15 mouse cellular contexts compared by ENCODE assay signal in genomic region chr12:31984664-31985063, GRCm38 (mm10). TPM values are rescaled to one million over a fixed set of nuclear protein-coding genes. Genes with fewer than 3 reads are reported as not detected.
DNase-seq lines count a peak whose midpoint lies in the region; ATAC-seq and TF ChIP-seq lines count a peak whose summit lies in the region.
"Had no signal": no experiment of that assay in that cellular context is flagged by ENCODE, and none has a peak within 500 bp of the region (broad histone marks: within the 10 kb centered on the region; RNA-seq: fewer than 3 reads in every experiment).

No protein-coding gene starts in this region.

- H3K4me1 ChIP-seq in hindbrain, embryonic 15.5 days (replicated peaks), result peaks cover 14% of the 10 kb centered on the region; the same call in 1 of the 2 replicates
- H3K4me1 ChIP-seq in hindbrain, embryonic 16.5 days (ENCODE audit: control insufficient read depth, insufficient read depth, low read depth, low read length), result peaks cover 3% of the 10 kb centered on the region
- peaks cover 21% of the 10 kb centered on the region for H3K4me1 ChIP-seq in forebrain, postnatal 0 days (ENCODE audit: insufficient read depth)
- peaks cover 9% of the 10 kb centered on the region; the same call in 1 of the 2 replicates for H3K4me1 ChIP-seq in embryonic facial prominence, embryonic 10.5 days

- no peaks in the 10 kb centered on the region for H3K9me3 ChIP-seq in hindbrain, embryonic 15.5 days
- H3K9me3 ChIP-seq in hindbrain, embryonic 16.5 days (ENCODE audit: control insufficient read depth, low read length), result no peaks in the 10 kb centered on the region
- H3K9me3 ChIP-seq in forebrain, postnatal 0 days (ENCODE audit: low read length), result no peaks in the 10 kb centered on the region
- H3K9me3 ChIP-seq in embryonic facial prominence, embryonic 10.5 days, result no peaks in the 10 kb centered on the region
- H3K9me3 ChIP-seq: embryonic facial prominence, embryonic 12.5 days; intestine, embryonic 15.5 days had no signal

- peaks cover 3% of the 10 kb centered on the region; the same call in 1 of the 2 replicates for H3K36me3 ChIP-seq in hindbrain, embryonic 15.5 days
- 0 out of 2 replicates have a peak, but pooled peaks cover 4% of the 10 kb centered on the region for H3K36me3 ChIP-seq in hindbrain, embryonic 16.5 days (ENCODE audit: control insufficient read depth, insufficient read depth, low read length)
- H3K36me3 ChIP-seq in forebrain, postnatal 0 days (ENCODE audit: insufficient read depth), result no peaks in the 10 kb centered on the region
- H3K36me3 ChIP-seq in embryonic facial prominence, embryonic 10.5 days (replicated peaks), result peaks cover 8% of the 10 kb centered on the region; the same call in 1 of the 2 replicates
- H3K36me3 ChIP-seq: embryonic facial prominence, embryonic 12.5 days; intestine, embryonic 15.5 days had no signal

- DNase-seq in lung, postnatal 10 days, result peak; percentile 22
- DNase-seq in lung, postnatal 4 days, result no peak
- no peak for DNase-seq in forebrain, postnatal 0 days
- DNase-seq in gastrocnemius, postnatal 25 days, result no peak
- DNase-seq in embryonic facial prominence, embryonic 10.5 days (ENCODE audit: low spot score), result no peak
- DNase-seq: adrenal gland, postnatal 36 days; cerebellum, adult 11-12 months; lung, adult 18-20 months; retina, postnatal 1 day had no signal

- no peak; the same call in 1 of the 2 replicates for ATAC-seq in hindbrain, embryonic 15.5 days (ENCODE audit: low FRiP score, low read depth)
- ATAC-seq in hindbrain, embryonic 16.5 days, result no peak
- no peak for ATAC-seq in forebrain, postnatal 0 days
- peak; percentile 62; the same call in 1 of the 2 replicates for ATAC-seq in megakaryocyte, adult 5-6 weeks (ENCODE audit: poor library complexity, severe bottlenecking)
- ATAC-seq: intestine, embryonic 15.5 days had no signal

- H3K4me3 ChIP-seq in hindbrain, embryonic 15.5 days, result no peak overlapping the region
- no peak overlapping the region for H3K4me3 ChIP-seq in hindbrain, embryonic 16.5 days (ENCODE audit: low read length)
- H3K4me3 ChIP-seq in forebrain, postnatal 0 days (ENCODE audit: low read depth, low read length), result no peak overlapping the region
- no peak overlapping the region for H3K4me3 ChIP-seq in embryonic facial prominence, embryonic 10.5 days
- H3K4me3 ChIP-seq: embryonic facial prominence, embryonic 12.5 days; intestine, embryonic 15.5 days had no signal

- no peak overlapping the region for H3K9ac ChIP-seq in hindbrain, embryonic 15.5 days
- H3K9ac ChIP-seq in hindbrain, embryonic 16.5 days (ENCODE audit: low read depth, low read length), result no peak overlapping the region
- H3K9ac ChIP-seq in forebrain, postnatal 0 days, result no peak overlapping the region
- H3K9ac ChIP-seq: embryonic facial prominence, embryonic 12.5 days; intestine, embryonic 15.5 days had no signal

- no peak overlapping the region for H3K4me2 ChIP-seq in hindbrain, embryonic 15.5 days
- no peak overlapping the region for H3K4me2 ChIP-seq in hindbrain, embryonic 16.5 days (ENCODE audit: low read length)
- H3K4me2 ChIP-seq in forebrain, postnatal 0 days (ENCODE audit: low read depth), result no peak overlapping the region
- H3K4me2 ChIP-seq: embryonic facial prominence, embryonic 12.5 days; intestine, embryonic 15.5 days had no signal

- 79% methylated on average over 12 of the region's 12 CpGs for WGBS in hindbrain, embryonic 15.5 days
- WGBS in hindbrain, embryonic 16.5 days, result 67% methylated on average over 12 of the region's 12 CpGs
- 64% methylated on average over 12 of the region's 12 CpGs for WGBS in forebrain, postnatal 0 days
- 64% methylated on average over 12 of the region's 12 CpGs for WGBS in embryonic facial prominence, embryonic 10.5 days

- H3K27ac ChIP-seq in hindbrain, embryonic 15.5 days (replicated peaks), result peak overlapping the region; percentile 30; the same call in 1 of the 2 replicates
- no peak overlapping the region for H3K27ac ChIP-seq in hindbrain, embryonic 16.5 days (ENCODE audit: low read depth, low read length)
- peak overlapping the region; percentile 59 for H3K27ac ChIP-seq in forebrain, postnatal 0 days (ENCODE audit: low read depth, low read length)
- no peak overlapping the region for H3K27ac ChIP-seq in embryonic facial prominence, embryonic 10.5 days (replicated peaks)
- H3K27ac ChIP-seq: embryonic facial prominence, embryonic 12.5 days; intestine, embryonic 15.5 days had no signal

- H3K27me3 ChIP-seq in hindbrain, embryonic 15.5 days, result no peaks in the 10 kb centered on the region
- no peaks in the 10 kb centered on the region for H3K27me3 ChIP-seq in hindbrain, embryonic 16.5 days (replicated peaks; ENCODE audit: control insufficient read depth, insufficient read depth, low read length)
- no peaks in the 10 kb centered on the region for H3K27me3 ChIP-seq in forebrain, postnatal 0 days (ENCODE audit: insufficient read depth, low read length)
- H3K27me3 ChIP-seq in embryonic facial prominence, embryonic 10.5 days (replicated peaks; ENCODE audit: low read depth, poor library complexity, severe bottlenecking), result no peaks in the 10 kb centered on the region
- H3K27me3 ChIP-seq: CH12.LX; embryonic facial prominence, embryonic 12.5 days; intestine, embryonic 15.5 days had no signal

- TF ChIP-seq CTCF in forebrain, postnatal 0 days (IDR thresholded peaks at IDR 0.05; ENCODE audit: low read depth), result no peak

RNA-seq across cellular contexts. Expression of gene Hbp1, which starts 34.3 kb away (rescaled TPM):
- 47.1 and 48.2 TPM in 2 replicates for polyA plus RNA-seq in hindbrain, embryonic 15.5 days (2015; fragmentation: Nextera tagmentation; extraction: Ambion mirVana)
- 39.1 and 44.7 TPM in 2 replicates for polyA plus RNA-seq in hindbrain, embryonic 16.5 days (2015; fragmentation: Nextera tagmentation; extraction: Ambion mirVana)
- total RNA-seq in forebrain, postnatal 0 days (2014; rRNA removed), result 46.5 and 48.4 TPM in 2 replicates
- polyA plus RNA-seq in forebrain, postnatal 0 days (2015; fragmentation: Nextera tagmentation; extraction: Ambion mirVana), result 33.0 and 38.5 TPM in 2 replicates
- total RNA-seq in megakaryocyte, adult 5-6 weeks (2015), result 80.3 and 81.1 TPM in 2 replicates
- total RNA-seq in megakaryocyte, adult 5-6 weeks (2017), result 63.7 and 63.9 TPM in 2 replicates
- total RNA-seq in gastrocnemius, postnatal 25 days (2021), result 10 to 100 TPM; 50.4 to 53.3 TPM
- polyA plus RNA-seq in embryonic facial prominence, embryonic 10.5 days (2016; fragmentation: Nextera tagmentation; extraction: Ambion mirVana), result 92.9 and 103 TPM in 2 replicates

Comparison
In these comparisons a context has a peak if more than half of its experiments do, and no peak if none do; other contexts are left out.
1. H3K27ac ChIP-seq: peak in hindbrain, embryonic 15.5 days (single experiment) and forebrain, postnatal 0 days (single experiment); none in hindbrain, embryonic 16.5 days (single experiment) and embryonic facial prominence, embryonic 10.5 days (single experiment).